Mouse (Mus musculus) gastrocnemius, adult 2 months (tissue): Measurements from ENCODE around the gene Itpk1. TPM values are rescaled to one million over a fixed set of nuclear protein-coding genes. Genes with fewer than 3 reads are reported as not detected.
A peak's percentile ranks its signal among the peaks of the same experiment; 100 is the strongest.
"Not testable (repeated sequence)": the region's sequence is repeated elsewhere in the genome, so short reads cannot be mapped to it uniquely, and the experiment has no call there.

ENCODE experiments used
- DNase-seq: peaks from one replicate; pipeline ENCODE4 v3.0.0; 2022
- H3K27ac ChIP-seq: fragments of 200-600 bp; 2 replicates; pipeline ENCODE4 v1.8.1; 2022; ENCODE audit warnings: mild to moderate bottlenecking
- H3K4me3 ChIP-seq: fragments of 200-600 bp; 2 replicates; pipeline ENCODE4 v1.8.1; 2022; ENCODE audit warnings: mild to moderate bottlenecking, moderate library complexity
- CTCF ChIP-seq: fragments of 200-600 bp; IDR thresholded peaks from 2 replicates; pipeline ENCODE4 v1.8.1; 2022; ENCODE audit warnings: antibody characterized with exemption, mild to moderate bottlenecking, moderate library complexity
- intact Hi-C: fragments of 180-260 bp; cut with DNase I; formaldehyde crosslinking; loops from one replicate; pipeline ENCODE4 v1.15.1; 2025
- total RNA-seq, 2 experiments: library from RNA; stranded (reverse); gene quantifications; 2 replicates each; pipeline ENCODE4 v1.2.3; 2021

The Itpk1 gene
- total RNA-seq, 2 experiments from 2014 or later = 6.5 to 6.6 TPM

DNA sequence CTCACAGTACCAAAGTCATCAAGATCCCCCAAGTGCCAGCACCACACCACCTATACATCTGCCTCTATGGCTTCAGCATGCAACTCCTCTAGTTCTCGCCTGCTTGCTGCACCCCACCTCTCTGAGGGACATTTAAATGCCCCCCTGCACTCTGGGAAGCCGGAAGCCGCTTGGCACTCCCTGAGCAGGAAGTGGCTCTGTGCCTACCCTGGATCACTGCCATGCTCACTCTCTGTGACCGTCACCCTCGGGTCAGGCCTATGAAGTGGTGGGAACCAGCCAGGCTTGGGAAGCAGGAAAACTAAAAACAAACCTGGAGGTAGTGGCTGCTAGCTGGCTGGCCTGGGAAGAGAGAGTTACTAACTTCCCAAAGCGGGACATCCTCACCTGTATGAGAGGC, 61.4 kb downstream of the Itpk1 start:
- no peak for DNase-seq
- H3K27ac ChIP-seq = peak overlapping the region; percentile 54; the same call in 1 of the 2 replicates
- intact Hi-C loops = no loop called here
- no peak for TF ChIP-seq CTCF
- H3K4me3 ChIP-seq = no peak overlapping the region

- no peak overlapping the region for H3K4me3 ChIP-seq
- DNase-seq = peak; percentile 43
- TF ChIP-seq CTCF = no peak
- H3K27ac ChIP-seq = peak overlapping the region; percentile 35
- intact Hi-C loops = no loop called here
Measured at GRCm38 (mm10) chr12:102640436-102641163, 64.1 kb downstream of the Itpk1 start.

DNA sequence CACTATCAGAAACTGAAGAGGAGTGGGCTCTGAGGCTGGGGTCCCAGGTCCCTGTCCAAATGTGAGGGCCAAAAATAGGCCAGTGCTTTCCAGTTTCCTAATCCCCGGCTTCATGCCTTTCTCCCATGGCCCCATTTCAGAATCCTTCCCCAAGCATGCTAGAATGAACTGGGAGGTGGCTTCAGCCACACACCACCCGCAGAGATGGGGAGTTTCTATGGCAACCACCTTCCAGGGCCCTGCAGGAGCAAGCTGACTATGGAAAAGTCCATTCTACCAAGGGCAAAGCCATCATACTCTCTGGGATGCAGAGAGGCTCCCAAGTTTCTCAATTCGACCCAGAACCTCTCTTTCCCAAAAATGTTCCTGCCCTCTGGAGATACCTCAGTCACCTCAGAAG, 65.9 kb downstream of the Itpk1 start:
- no peak overlapping the region for H3K27ac ChIP-seq
- intact Hi-C loops = no loop called here
- H3K4me3 ChIP-seq = no peak overlapping the region
- no peak for TF ChIP-seq CTCF
- DNase-seq = no peak

- intact Hi-C loops = no loop called here
- TF ChIP-seq CTCF = no peak
Measured at GRCm38 (mm10) chr12:102637235-102637634, 67.5 kb downstream of the Itpk1 start.

DNA sequence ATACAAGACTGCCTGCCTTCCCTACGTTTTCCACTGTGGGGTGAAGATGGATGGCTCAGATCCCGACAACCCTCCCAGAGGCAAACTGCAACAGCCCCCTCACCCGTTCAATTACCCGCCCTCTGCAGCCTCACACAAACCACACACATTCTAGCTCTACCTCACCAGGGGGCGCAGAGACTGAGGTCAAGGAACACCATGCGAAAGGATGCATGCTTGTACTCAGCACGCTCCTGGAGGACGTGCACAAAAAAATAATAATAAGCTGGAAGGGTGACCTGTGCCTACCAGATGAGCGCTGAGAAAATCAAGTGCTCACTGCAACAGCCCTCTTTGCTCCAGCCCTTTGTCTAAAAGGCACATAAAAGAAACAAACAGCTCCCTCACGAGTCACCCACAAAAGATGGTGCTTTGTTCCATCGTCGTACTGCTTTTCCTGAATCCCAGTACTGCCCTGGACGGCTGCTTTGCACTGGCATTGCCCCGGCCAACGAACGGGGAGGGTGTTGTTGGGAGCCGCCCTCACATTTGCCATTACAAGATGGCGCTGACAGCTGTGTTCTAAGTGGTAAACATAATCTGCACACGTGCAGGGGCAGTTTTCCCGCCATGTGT, 70.2 kb downstream of the Itpk1 start:
- no peak overlapping the region for H3K4me3 ChIP-seq
- intact Hi-C loops = loop anchor here (5.0 kb wide), 1 partner anchor 33 kb away; no protein-coding TSS in a partner anchor
- DNase-seq = no peak
- TF ChIP-seq CTCF = no peak
- H3K27ac ChIP-seq = no peak overlapping the region

More at GRCm38 (mm10) chr12:102637235-102637634, 67.5 kb downstream of the Itpk1 start:
- no peak overlapping the region for H3K4me3 ChIP-seq
- DNase-seq = no peak
- H3K27ac ChIP-seq = no peak overlapping the region

DNA sequence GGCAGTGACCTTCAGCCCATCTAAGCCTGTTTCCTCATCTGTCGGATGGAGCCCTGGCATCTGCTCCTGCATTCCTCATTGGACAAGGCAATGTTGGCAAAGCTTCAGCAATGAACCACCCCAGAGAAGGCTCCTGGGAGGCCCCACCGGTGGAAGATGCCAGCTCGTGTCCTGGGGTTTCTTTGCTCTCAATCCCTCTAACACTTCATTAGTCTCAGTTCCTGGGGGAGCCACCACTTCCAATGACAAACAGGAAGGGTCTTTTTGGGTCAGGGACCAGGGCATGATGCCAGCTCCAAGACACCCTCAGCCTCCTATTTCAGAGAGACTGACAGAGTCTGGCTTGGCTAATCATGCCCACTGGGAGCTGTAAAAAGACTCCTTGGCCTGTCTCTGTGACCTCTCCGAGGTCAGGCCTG, 71.6 kb downstream of the Itpk1 start:
- intact Hi-C loops = loop anchor here (5.0 kb wide), 1 partner anchor 34 kb away; no protein-coding TSS in a partner anchor
- TF ChIP-seq CTCF = no peak
- DNase-seq = peak; percentile 59
- H3K4me3 ChIP-seq = no peak overlapping the region
- peak overlapping the region; percentile 40; the same call in 1 of the 2 replicates for H3K27ac ChIP-seq

DNA sequence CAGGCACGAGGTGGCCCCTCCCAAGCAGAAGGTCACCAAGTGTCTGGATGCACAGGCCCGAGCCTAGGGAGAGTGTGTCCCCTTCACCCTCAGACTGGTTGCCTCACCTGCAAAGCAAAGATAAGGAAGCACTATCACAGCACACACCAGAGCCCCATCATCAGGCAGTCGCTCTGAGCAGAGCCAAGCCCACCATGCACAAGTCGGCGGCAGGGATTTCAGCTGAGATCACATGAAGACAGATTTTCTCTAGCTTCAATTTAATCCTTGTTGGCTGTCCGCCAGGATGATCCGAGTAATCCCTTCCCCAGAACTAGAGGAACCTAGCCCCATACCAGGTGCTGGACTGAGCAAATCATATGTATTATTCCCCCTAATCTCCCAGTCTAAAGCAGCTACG, 73.0 kb downstream of the Itpk1 start:
- no peak for TF ChIP-seq CTCF
- no peak for DNase-seq
- H3K4me3 ChIP-seq = no peak overlapping the region
- intact Hi-C loops = loop anchor here (5.0 kb wide), 1 partner anchor 36 kb away; no protein-coding TSS in a partner anchor
- H3K27ac ChIP-seq = no peak overlapping the region

DNA sequence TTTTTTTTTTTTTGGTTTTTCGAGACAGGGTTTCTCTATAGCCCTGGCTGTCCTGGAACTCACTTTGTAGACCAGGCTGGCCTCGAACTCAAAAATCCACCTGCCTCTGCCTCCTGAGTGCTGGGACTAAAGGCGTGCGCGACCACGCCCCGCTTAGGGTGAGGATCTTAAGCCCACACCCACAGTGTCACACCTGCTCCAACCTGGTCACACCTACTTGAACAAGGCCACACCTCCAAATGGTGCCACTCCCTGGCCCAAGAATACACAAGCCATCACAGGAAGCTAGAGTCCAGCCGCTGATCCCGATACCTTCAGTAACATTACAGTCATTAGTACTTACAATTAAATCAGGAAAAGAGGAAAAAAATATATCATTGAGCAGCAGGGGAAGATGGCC, 74.3 kb downstream of the Itpk1 start:
- H3K27ac ChIP-seq, H3K4me3 ChIP-seq, DNase-seq: not testable (repeated sequence)
- intact Hi-C loops = loop anchor here (5.0 kb wide), 1 partner anchor 37 kb away; no protein-coding TSS in a partner anchor

- TF ChIP-seq CTCF = no peak
Measured at GRCm38 (mm10) chr12:102628221-102628620, 76.5 kb downstream of the Itpk1 start.

DNA sequence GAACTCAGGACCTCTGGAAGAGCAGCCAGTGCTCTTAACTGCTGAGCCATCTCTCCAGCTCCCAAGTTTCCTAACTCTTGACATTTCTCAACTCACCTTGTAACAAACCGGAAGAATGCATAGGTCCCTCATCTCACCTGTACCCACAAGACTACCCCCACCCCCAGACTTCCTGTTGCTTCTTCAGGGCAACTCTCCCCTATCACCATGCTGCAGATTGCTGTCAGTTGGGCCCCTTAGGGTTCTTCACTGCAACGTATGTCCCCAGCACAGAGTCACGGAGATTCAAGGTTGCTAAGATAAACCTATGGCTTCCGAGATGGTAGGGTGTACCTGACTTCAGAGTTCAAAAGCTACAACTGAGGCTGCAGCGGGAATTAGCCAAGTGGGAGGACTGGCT, 77.2 kb downstream of the Itpk1 start:
- DNase-seq = no peak
- no peak for TF ChIP-seq CTCF
- no peak overlapping the region for H3K27ac ChIP-seq
- no peak overlapping the region for H3K4me3 ChIP-seq
- intact Hi-C loops = no loop called here

More at GRCm38 (mm10) chr12:102628221-102628620, 76.5 kb downstream of the Itpk1 start:
- no peak for DNase-seq
- intact Hi-C loops = no loop called here
- H3K4me3 ChIP-seq = no peak overlapping the region
- H3K27ac ChIP-seq = no peak overlapping the region

- no peak for DNase-seq
- no peak overlapping the region; the same call in 1 of the 2 replicates for H3K27ac ChIP-seq
- no peak for TF ChIP-seq CTCF
- intact Hi-C loops = no loop called here
- H3K4me3 ChIP-seq = no peak overlapping the region
Measured at GRCm38 (mm10) chr12:102626841-102627240, 77.9 kb downstream of the Itpk1 start.

DNA sequence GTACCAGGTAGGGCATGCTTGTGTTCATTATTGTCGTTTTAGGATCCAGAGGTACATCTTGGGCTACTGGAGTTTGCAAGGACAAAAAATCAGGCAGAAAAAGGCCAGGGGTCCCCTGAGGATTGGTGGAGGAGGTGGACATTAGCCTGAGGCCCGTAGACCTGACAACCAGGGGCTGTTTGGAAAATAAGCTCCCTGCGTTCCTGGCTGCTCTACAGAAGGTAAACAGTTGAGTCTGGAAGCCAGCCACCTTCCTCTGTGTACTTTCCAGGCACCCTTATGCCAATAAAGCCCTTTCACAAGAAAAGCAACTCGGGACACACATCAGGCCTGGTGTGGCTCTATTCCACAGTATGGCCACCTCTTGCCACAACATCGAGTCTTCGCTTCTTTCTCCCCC, 79.0 kb downstream of the Itpk1 start:
- DNase-seq = no peak
- peak overlapping the region; percentile 28; the same call in 1 of the 2 replicates for H3K27ac ChIP-seq
- H3K4me3 ChIP-seq = no peak overlapping the region
- TF ChIP-seq CTCF = no peak
- intact Hi-C loops = no loop called here

- Histone ChIP-seq H3K4me3 (no peak overlapping the region), H3K27ac (peak overlapping the region; percentile 28; the same call in 1 of the 2 replicates)
- TF ChIP-seq CTCF = no peak
- intact Hi-C loops = no loop called here
- no peak for DNase-seq
Measured at GRCm38 (mm10) chr12:102625118-102625517, 79.6 kb downstream of the Itpk1 start.
